Mouse (Mus musculus) left cerebral cortex, adult 18-20 months (tissue): ENCODE data around the gene Hnrnpll. TPM values are rescaled to one million over a fixed set of nuclear protein-coding genes. Genes with fewer than 3 reads are reported as not detected.
"Not testable (repeated sequence)": the region's sequence is repeated elsewhere in the genome, so short reads cannot be mapped to it uniquely, and the experiment has no call there.

ENCODE experiments used
- DNase-seq, 2 experiments: peaks; one replicate each; pipeline ENCODE4 v3.0.0; 2021 to 2022; ENCODE audit warnings: low spot score in 2 of 2, mixed read lengths in 1 of 2
- total RNA-seq, 2 experiments: library from RNA; stranded (reverse); gene quantifications; 2 replicates each; pipeline ENCODE4 v1.2.3; 2021

The Hnrnpll gene
- total RNA-seq, 2 experiments from 2014 or later = 62.1 to 65.0 TPM

DNA sequence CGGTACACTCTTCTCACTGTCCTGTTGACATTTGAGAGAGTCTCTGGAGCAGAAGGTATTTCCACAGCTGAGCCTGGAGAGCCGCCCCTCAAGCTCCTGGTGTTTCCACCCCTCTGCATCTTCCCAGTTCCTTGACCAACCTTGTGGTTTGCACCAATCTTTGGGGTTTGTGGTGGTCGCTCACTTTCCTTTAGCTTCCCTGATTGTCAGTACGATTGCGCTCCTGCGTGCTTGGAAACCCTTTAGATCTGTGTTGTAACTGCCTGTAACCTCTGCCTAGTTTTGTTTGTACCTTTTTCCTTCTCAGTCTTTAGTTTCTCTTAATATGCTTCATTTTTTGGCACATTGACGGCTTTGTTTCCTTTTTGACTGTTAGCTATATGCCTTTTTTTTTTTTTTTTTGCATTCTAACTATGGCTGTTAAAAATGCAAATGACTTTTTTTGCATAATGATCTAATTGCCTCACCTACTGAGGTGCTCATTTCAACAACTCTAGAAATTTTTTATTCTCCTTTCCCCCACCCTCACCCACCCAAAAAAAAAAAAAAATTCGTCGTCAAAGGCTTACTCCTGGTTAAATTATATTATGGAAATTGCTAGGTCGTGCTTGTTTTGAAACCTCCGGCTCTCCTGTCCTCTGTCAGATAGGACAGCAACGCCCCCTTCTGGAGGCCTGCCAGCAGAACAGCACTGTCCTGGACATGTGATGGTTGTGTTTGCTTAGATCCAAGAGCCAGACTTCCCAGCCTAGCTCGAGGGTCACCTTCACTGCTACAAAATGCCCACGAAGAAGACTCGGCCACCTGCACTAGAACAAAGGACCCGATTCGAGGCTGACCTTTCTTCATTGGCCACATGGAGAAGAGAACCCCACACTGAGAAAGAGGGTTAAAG, 57.5 kb downstream of the Hnrnpll start:
- DNase-seq = peak; percentile 44 to 54

DNA sequence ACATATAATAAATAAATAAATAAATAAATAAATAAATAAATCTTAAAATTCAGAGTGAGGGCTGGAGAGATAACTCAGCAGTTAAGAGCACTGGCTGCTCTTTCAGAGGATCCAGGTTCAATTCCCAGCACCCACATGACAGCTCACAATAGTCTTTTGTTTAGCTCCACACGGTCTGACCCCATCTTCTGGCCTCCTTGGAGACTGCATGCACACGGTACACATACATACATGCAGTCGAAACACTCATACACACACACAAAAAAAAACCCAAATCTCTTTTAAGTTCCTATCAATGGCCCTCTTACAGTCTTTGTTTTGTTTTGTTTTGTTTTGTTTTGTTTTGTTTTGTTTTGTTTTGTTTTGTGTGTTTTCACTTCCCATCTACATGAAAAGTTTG, 58.3 kb downstream of the Hnrnpll start:
- DNase-seq = not testable (repeated sequence)

DNA sequence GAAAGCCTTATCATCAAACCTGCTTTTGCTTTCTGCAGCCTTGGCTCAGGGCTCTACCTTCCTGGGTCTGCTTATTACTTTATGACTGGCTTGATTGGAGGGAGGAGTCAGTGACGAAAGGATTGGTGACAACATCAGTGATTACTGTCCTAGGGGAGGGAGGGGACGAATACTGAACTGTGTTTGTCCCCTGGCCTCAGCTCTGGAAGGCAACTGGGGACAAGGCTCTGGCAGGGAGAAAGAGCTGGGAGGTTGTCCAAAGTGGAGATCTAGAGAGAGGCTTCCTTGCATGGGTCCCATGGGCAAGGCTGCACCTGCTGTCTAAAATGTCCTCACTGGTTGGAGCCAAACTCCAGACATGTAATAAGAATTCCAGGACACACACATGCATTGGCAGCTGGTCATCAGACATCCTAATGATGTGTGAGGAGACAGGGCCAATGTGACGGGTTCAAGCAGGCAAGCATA, 59.7 kb downstream of the Hnrnpll start:
- no peak for DNase-seq

DNA sequence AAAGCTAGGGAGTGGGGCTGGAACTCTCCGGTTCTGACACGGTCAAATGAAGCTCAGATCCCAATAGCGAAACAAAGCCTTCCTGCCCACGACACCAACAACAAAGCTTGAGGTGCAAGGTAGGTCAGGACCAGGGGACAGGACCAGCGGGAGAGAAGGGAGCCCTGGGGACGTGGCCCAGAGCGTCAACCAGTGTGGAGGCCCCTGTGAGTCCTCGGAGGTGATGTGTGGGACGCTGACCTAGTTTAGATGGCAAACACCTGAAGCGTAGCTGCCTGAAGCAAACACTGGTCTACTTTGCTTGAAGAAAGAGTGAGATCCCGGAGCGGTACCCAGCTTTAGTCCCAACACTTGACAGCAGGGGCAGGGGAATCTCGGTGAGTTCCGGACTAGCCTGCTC, 62.5 kb downstream of the Hnrnpll start:
- DNase-seq = no peak

GRCm38 (mm10) chr17:79998986-79999385, 63.1 kb downstream of the Hnrnpll start:
- DNase-seq = no peak

- no peak for DNase-seq
Measured at GRCm38 (mm10) chr17:79995091-79995691, 66.9 kb downstream of the Hnrnpll start.

DNA sequence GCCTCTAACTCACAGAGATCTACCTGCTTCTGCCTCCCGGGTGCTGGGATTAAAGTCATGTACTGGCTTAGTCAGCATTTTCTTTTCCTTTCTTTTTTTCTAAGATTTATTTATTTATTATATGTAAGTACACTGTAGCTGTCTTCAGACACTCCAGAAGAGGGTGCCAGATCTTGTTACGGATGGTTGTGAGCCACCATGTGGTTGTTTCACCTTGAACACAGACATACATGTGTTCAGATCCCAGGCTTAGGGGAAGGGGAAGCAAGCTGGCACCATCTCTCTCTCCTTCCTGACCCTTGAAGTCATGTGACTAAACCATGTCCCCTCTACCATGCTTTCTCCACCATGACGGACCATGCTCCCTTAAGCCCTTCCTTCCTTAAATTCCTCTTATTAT, 70.0 kb downstream of the Hnrnpll start:
- DNase-seq = no peak

DNA sequence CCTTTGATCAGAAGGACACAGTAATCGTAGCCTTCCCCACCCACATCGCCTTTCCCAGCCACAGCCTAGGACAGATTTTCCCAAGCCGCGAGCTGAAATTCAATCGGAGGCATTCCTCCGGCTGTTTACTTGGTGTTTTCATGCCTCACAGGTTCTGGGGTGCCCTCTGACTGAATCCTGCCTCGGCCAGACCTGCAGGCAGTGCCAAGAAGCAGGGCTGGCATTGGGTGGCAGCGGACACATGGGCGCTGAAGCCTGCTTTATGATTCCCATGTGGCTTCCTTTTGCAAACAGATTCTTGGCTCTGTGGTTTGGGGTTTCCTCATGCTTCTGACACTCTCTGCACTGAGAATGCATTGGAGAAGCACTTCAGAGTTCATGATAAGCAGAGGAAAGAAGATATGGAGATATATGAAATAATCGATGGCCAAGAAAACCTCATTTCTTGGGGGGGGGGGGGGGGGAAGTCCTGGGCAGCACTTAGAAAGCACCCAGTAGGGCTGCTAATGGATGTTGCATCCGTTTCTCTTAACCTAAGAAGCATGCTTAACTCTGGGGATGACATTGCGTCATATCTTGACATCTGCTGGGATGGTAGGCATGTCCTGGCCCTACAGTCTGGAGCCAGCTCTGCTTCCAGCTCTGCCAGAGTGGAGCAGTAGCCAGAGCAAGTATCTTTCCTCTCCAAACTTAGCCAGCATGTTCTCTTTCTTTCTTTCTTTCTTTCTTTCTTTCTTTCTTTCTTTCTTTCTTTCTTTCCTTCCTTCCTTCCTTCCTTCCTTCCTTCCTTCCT, 70.8 kb downstream of the Hnrnpll start:
- no peak for DNase-seq

- no peak for DNase-seq
Measured at GRCm38 (mm10) chr17:79990161-79990560, 72.0 kb downstream of the Hnrnpll start.

- DNase-seq = no peak
Measured at GRCm38 (mm10) chr17:79984450-79984849, 77.7 kb downstream of the Hnrnpll start.

DNA sequence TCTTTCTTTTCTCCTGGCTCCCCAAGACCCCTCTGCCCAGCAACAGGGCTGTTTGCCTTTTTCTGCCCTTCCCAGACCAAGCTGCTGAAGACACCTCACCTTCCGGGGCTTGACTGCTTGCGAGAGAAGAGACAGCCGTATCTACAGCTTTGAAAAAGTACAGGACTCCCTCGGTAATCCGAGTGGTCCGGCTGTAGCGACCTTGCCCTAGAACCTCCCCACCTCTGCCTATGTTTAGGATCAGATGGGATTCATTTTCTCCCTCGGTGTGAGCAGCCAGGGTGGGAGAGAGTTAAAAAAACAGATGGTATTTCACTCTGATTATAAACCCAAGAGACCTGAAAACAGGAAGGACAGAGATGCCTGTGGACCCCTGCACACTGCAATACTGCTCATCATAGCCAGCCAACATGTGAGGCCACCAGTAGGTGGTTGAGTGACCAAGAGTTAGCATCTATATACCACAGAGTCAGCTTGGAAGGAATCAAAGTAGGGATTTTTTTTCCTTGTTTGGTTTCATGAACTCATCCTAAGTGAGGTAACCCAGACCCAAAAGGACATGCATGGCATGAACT, 79.1 kb downstream of the Hnrnpll start:
- DNase-seq = no peak

GRCm38 (mm10) chr17:79982548-79982947, 79.6 kb downstream of the Hnrnpll start:
- no peak for DNase-seq

- no peak for DNase-seq
Measured at GRCm38 (mm10) chr17:79981758-79982481, 80.2 kb downstream of the Hnrnpll start.

DNA sequence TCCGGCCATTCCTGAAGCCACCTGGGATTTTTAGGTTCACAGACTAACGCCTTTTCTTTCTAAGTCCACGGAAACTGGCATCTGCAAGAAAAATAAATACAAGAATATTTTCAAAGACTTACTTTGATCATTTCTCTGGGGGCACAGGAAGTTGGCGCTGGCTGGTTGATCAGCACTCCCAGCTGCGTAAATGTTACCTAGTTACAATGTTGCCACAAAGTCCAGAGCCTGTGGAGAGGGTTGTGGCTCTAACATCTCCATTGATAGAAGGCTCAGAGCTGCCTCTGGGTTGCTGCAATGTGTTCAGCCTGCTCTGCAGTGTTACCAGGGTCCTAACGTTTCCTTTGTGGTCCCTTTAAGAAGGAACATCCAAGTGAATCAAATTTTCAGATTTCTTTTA, 80.8 kb downstream of the Hnrnpll start:
- no peak for DNase-seq

DNA sequence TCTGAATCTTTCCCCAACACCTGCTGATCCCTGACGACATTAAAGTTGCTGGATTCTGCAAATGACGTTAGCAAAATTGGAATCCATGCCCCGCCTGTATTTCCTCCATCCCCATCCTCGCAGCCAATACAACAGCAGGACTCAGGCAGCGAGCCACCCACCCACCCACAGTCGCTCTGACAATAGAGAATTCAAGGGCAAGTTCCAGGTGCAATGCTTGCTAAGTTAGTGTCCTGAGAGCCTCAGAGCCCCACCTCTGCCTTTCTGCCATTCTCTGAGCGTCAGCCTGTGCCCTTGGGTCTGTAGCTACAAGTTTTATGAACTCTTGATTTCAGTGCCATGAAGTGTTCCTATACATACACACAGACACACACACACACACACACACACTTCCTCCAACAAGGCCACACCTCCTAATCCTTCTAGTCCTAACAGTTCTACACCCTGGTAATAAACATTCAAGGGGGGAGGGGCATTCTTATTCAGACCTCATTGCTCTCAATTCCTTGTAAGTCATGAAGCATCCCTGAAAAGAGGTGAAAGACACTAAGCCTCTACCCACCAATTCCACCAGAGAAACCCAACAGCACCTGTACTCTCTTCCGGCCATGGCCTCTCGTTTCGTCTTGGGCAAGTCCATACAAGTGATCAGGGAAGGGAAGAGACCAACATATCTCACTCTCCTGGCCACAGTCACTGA, 81.6 kb downstream of the Hnrnpll start:
- no peak for DNase-seq

Other genes starting within 250 kb of the Hnrnpll start
- 10 to 100 TPM; 64.3 to 66.0 TPM for gene Atl2, start 166.2 kb downstream of the Hnrnpll start, total RNA-seq
- 1 to 10 TPM; 2.3 to 2.8 TPM for gene Galm, start 65.1 kb upstream of the Hnrnpll start, total RNA-seq
- gene Srsf7, start 145.0 kb upstream of the Hnrnpll start, total RNA-seq = 100 to 1,000 TPM; 120 to 125 TPM
- gene Ttc39d, start 145.1 kb upstream of the Hnrnpll start, total RNA-seq = under 1 TPM in 1 of 2 experiments, not detected in 1; 0.14 TPM
- gene Gemin6, start 162.1 kb upstream of the Hnrnpll start, total RNA-seq = 1 to 10 TPM; 3.9 to 5.9 TPM
- gene Morn2, start 227.9 kb upstream of the Hnrnpll start, total RNA-seq = 10 to 100 TPM; 15.4 to 16.9 TPM
- gene Dhx57, start 228.1 kb upstream of the Hnrnpll start, total RNA-seq = 10 to 100 TPM; 34.3 to 37.8 TPM
- gene Arhgef33, start 245.1 kb upstream of the Hnrnpll start, total RNA-seq = 1 to 10 TPM; 2.4 to 3.9 TPM